Comparison of ENCODE assay signal across 8 mouse cellular contexts in genomic region chr12:100268011-100268410, GRCm38 (mm10).
DNase-seq lines count a peak whose midpoint lies in the region; ATAC-seq lines count a peak whose summit lies in the region.

No protein-coding gene starts in this region.

- no peaks in the 10 kb centered on the region for H3K27me3 ChIP-seq in stomach, embryonic 14.5 days (ENCODE audit: control insufficient read depth, insufficient read depth, low read length)

- no peak overlapping the region for H3K27ac ChIP-seq in stomach, embryonic 14.5 days (ENCODE audit: low read length)

- no peak overlapping the region for H3K9ac ChIP-seq in stomach, embryonic 14.5 days (replicated peaks; ENCODE audit: low read depth, low read length)

- no peaks in the 10 kb centered on the region for H3K9me3 ChIP-seq in stomach, embryonic 14.5 days (ENCODE audit: control insufficient read depth, low read depth, low read length)

- peak; percentile 71 for DNase-seq in gastrocnemius, postnatal 10 days
- no peak for DNase-seq in gastrocnemius, adult 8-10 months (ENCODE audit: low spot score in 2 of 2)
- DNase-seq in ovary, postnatal 10 days (ENCODE audit: low spot score), result peak; percentile 43
- no peak for DNase-seq in ovary, adult 18-20 months (ENCODE audit: low spot score)
- peak; percentile 82 for DNase-seq in embryo, embryonic 10 days (ENCODE audit: low spot score)
- peak; percentile 88 to 89 for DNase-seq in kidney, postnatal 4 days
- DNase-seq in right cerebral cortex, adult 2 months (ENCODE audit: low spot score in 2 of 2), result no peak

- ATAC-seq in stomach, embryonic 14.5 days (ENCODE audit: insufficient number of reproducible peaks, insufficient read depth, low FRiP score, low read depth), result peak; percentile 39; the same call in 1 of the 2 replicates

- no peaks in the 10 kb centered on the region for H3K4me1 ChIP-seq in stomach, embryonic 14.5 days (ENCODE audit: control insufficient read depth, insufficient read depth, low read length)

- H3K4me2 ChIP-seq in stomach, embryonic 14.5 days (replicated peaks; ENCODE audit: low read depth, low read length), result no peak overlapping the region

- 6% methylated on average over 6 of the region's 6 CpGs for WGBS in stomach, embryonic 14.5 days

- H3K36me3 ChIP-seq in stomach, embryonic 14.5 days (ENCODE audit: control insufficient read depth, insufficient read depth, low read length), result no peaks in the 10 kb centered on the region

- no peak overlapping the region for H3K4me3 ChIP-seq in stomach, embryonic 14.5 days (ENCODE audit: low read depth, low read length)

Comparison
In these comparisons a context has a peak if more than half of its experiments do, and no peak if none do; other contexts are left out.
1. DNase-seq: peak in gastrocnemius, postnatal 10 days (single experiment), ovary, postnatal 10 days (single experiment), embryo, embryonic 10 days (single experiment) and kidney, postnatal 4 days (2 of 2); none in gastrocnemius, adult 8-10 months (0 of 2), ovary, adult 18-20 months (single experiment) and right cerebral cortex, adult 2 months (0 of 2).